Comparison of ENCODE assay signal across 19 mouse cellular contexts in genomic region chr13:120025004-120025403, GRCm38 (mm10). TPM values are rescaled to one million over a fixed set of nuclear protein-coding genes. Genes with fewer than 3 reads are reported as not detected.
DNase-seq lines count a peak whose midpoint lies in the region; ATAC-seq lines count a peak whose summit lies in the region.
"Not testable (repeated sequence)": the region's sequence is repeated elsewhere in the genome, so short reads cannot be mapped to it uniquely, and the experiment has no call there.
"Had no signal": no experiment of that assay in that cellular context is flagged by ENCODE, and none has a peak within 500 bp of the region (broad histone marks: within the 10 kb centered on the region; RNA-seq: fewer than 3 reads in every experiment).

No protein-coding gene starts in this region.

- not testable (repeated sequence) for H3K4me1 ChIP-seq in embryonic facial prominence, embryonic 10.5 days; hindbrain, embryonic 10.5 days (replicated peaks); midbrain, embryonic 11.5 days (ENCODE audit: control insufficient read depth, insufficient read depth, low read length)

- H3K9me3 ChIP-seq in embryonic facial prominence, embryonic 10.5 days; hindbrain, embryonic 10.5 days; midbrain, embryonic 11.5 days (ENCODE audit: control insufficient read depth, low read length): not testable (repeated sequence)

- ATAC-seq in midbrain, embryonic 11.5 days (ENCODE audit: low FRiP score) = not testable (repeated sequence)

- H3K9ac ChIP-seq in midbrain, embryonic 11.5 days (ENCODE audit: low read length) = not testable (repeated sequence)

- H3K27me3 ChIP-seq in embryonic facial prominence, embryonic 10.5 days (replicated peaks; ENCODE audit: low read depth, poor library complexity, severe bottlenecking) = peaks cover 30% of the 10 kb centered on the region
- peaks cover 34% of the 10 kb centered on the region for H3K27me3 ChIP-seq in hindbrain, embryonic 10.5 days (ENCODE audit: insufficient read depth, poor library complexity, severe bottlenecking)
- H3K27me3 ChIP-seq in midbrain, embryonic 11.5 days (ENCODE audit: control insufficient read depth, insufficient read depth, low read length) = not testable (repeated sequence)

- WGBS in embryonic facial prominence, embryonic 10.5 days = 2% methylated on average over 21 of the region's 21 CpGs
- 3% methylated on average over 21 of the region's 21 CpGs for WGBS in hindbrain, embryonic 10.5 days
- WGBS in midbrain, embryonic 11.5 days = 2% methylated on average over 18 of the region's 21 CpGs

- H3K4me2 ChIP-seq in midbrain, embryonic 11.5 days = not testable (repeated sequence)

- H3K36me3 ChIP-seq in embryonic facial prominence, embryonic 10.5 days (replicated peaks); hindbrain, embryonic 10.5 days; midbrain, embryonic 11.5 days (ENCODE audit: control insufficient read depth, insufficient read depth, low read length): not testable (repeated sequence)

- H3K27ac ChIP-seq in embryonic facial prominence, embryonic 10.5 days (replicated peaks); hindbrain, embryonic 10.5 days; midbrain, embryonic 11.5 days (ENCODE audit: low read depth, low read length): not testable (repeated sequence)

- not testable (repeated sequence) for H3K4me3 ChIP-seq in embryonic facial prominence, embryonic 10.5 days; hindbrain, embryonic 10.5 days; midbrain, embryonic 11.5 days (ENCODE audit: low read depth, low read length)

- peak; percentile 3 for DNase-seq in embryo, embryonic 10 days (ENCODE audit: low spot score)
- DNase-seq in embryonic facial prominence, embryonic 10.5 days (ENCODE audit: low spot score) = peak; percentile 8
- DNase-seq in hindbrain, embryonic 10.5 days (ENCODE audit: low spot score) = peak; percentile 10
- peak; percentile 9 for DNase-seq in induced T-regulatory cell, adult 2 months (ENCODE audit: low read depth)
- peak; percentile 92 for DNase-seq in midbrain, embryonic 11.5 days (ENCODE audit: low spot score, missing footprints)
- DNase-seq in retina, embryonic 14.5 days (ENCODE audit: low spot score) = peak; percentile 10

RNA-seq across cellular contexts. Expression of gene Gm36079, which starts 1.8 kb away (rescaled TPM):
- polyA plus RNA-seq in embryonic facial prominence, embryonic 10.5 days (2016; fragmentation: Nextera tagmentation; extraction: Ambion mirVana) = not detected in 2 replicates
- polyA plus RNA-seq in hindbrain, embryonic 10.5 days (2016; fragmentation: Nextera tagmentation; extraction: Ambion mirVana) = not detected in 2 replicates
- not detected in 2 replicates for polyA plus RNA-seq in midbrain, embryonic 11.5 days (2014; fragmentation: Nextera tagmentation; extraction: Ambion mirVana)
- polyA plus RNA-seq: activated CD4-positive, CD25-positive, alpha-beta regulatory T cell, adult 4 months; C2C12; embryonic facial prominence, embryonic 12.5 days; embryonic facial prominence, embryonic 15.5 days; forebrain, embryonic 12.5 days; forebrain, embryonic 15.5 days; heart, adult 2 months; heart, embryonic 10.5 days; heart, embryonic 13.5 days; heart, embryonic 16.5 days; hindbrain, embryonic 13.5 days; hindbrain, postnatal 0 days; intestine, embryonic 15.5 days had no signal

RNA-seq across cellular contexts. Expression of gene Gm21188, which starts 27.0 kb away (rescaled TPM):
- not detected in 2 replicates for polyA plus RNA-seq in embryonic facial prominence, embryonic 10.5 days (2016; fragmentation: Nextera tagmentation; extraction: Ambion mirVana)
- polyA plus RNA-seq in hindbrain, embryonic 10.5 days (2016; fragmentation: Nextera tagmentation; extraction: Ambion mirVana) = not detected in 2 replicates
- polyA plus RNA-seq in midbrain, embryonic 11.5 days (2014; fragmentation: Nextera tagmentation; extraction: Ambion mirVana) = not detected in 2 replicates
- polyA plus RNA-seq: C2C12; embryonic facial prominence, embryonic 12.5 days; embryonic facial prominence, embryonic 15.5 days; forebrain, embryonic 12.5 days; forebrain, embryonic 15.5 days; heart, embryonic 10.5 days; heart, embryonic 13.5 days; hindbrain, embryonic 13.5 days had no signal

Comparison
In these comparisons a context has a peak if more than half of its experiments do, and no peak if none do; other contexts are left out.
1. DNase-seq: peak in every context shown above with its lines; median percentile 92 in midbrain, embryonic 11.5 days; 10 in hindbrain, embryonic 10.5 days; 10 in retina, embryonic 14.5 days; 9 in induced T-regulatory cell, adult 2 months; 8 in embryonic facial prominence, embryonic 10.5 days; 3 in embryo, embryonic 10 days.